In genomic region chr3:104783971-104784500, GRCm38 (mm10) we compare ENCODE assay signal across 22 mouse cellular contexts. TPM values are rescaled to one million over a fixed set of nuclear protein-coding genes. Genes with fewer than 3 reads are reported as not detected.
DNase-seq lines count a peak whose midpoint lies in the region; ATAC-seq and TF ChIP-seq lines count a peak whose summit lies in the region.
"Had no signal": no experiment of that assay in that cellular context is flagged by ENCODE, and none has a peak within 500 bp of the region (broad histone marks: within the 10 kb centered on the region; RNA-seq: fewer than 3 reads in every experiment).

No protein-coding gene starts in this region.

- H3K9me3 ChIP-seq in heart, embryonic 13.5 days = no peaks in the 10 kb centered on the region
- H3K9me3 ChIP-seq in liver, embryonic 11.5 days (ENCODE audit: control insufficient read depth, low read length) = no peaks in the 10 kb centered on the region
- H3K9me3 ChIP-seq in ES-E14 (ENCODE audit: control insufficient read depth, insufficient read depth, low read depth, low read length) = no peaks in the 10 kb centered on the region
- H3K9me3 ChIP-seq in stomach, postnatal 0 days (ENCODE audit: control insufficient read depth, low read length) = no peaks in the 10 kb centered on the region
- H3K9me3 ChIP-seq: embryonic facial prominence, embryonic 12.5 days; hindbrain, embryonic 12.5 days had no signal

- in situ Hi-C loops in ES-E14 (cut with MboI; ENCODE audit: low sequenced_read_pairs in 2 of 2, unreplicated experiment in 2 of 2) = no loop called here

- H3K4me3 ChIP-seq in heart, embryonic 13.5 days = no peak overlapping the region
- H3K4me3 ChIP-seq in liver, embryonic 11.5 days (ENCODE audit: low read depth, low read length) = no peak overlapping the region
- H3K4me3 ChIP-seq in ES-E14 (ENCODE audit: insufficient read depth in 1 of 2, low read depth in 1 of 2, low read length in 2 of 2, poor library complexity in 1 of 2, severe bottlenecking in 1 of 2) = peak overlapping the region in 1 of 2 experiments; percentile 49; a peak in 2 of 4 replicates
- H3K4me3 ChIP-seq in stomach, postnatal 0 days (ENCODE audit: low read depth, low read length) = no peak overlapping the region
- H3K4me3 ChIP-seq: embryonic facial prominence, embryonic 12.5 days; hindbrain, embryonic 12.5 days had no signal

- H3K9ac ChIP-seq in heart, embryonic 13.5 days = no peak overlapping the region
- no peak overlapping the region for H3K9ac ChIP-seq in liver, embryonic 11.5 days (ENCODE audit: low read depth, low read length)
- peak overlapping the region; percentile 20; the same call in 1 of the 2 replicates for H3K9ac ChIP-seq in ES-E14 (ENCODE audit: insufficient read depth, low read depth, low read length, poor library complexity, severe bottlenecking)
- H3K9ac ChIP-seq in stomach, postnatal 0 days (ENCODE audit: low read length) = no peak overlapping the region
- H3K9ac ChIP-seq: embryonic facial prominence, embryonic 12.5 days; hindbrain, embryonic 12.5 days; liver, postnatal 0 days had no signal

- H3K27ac ChIP-seq in heart, embryonic 13.5 days (replicated peaks) = no peak overlapping the region
- no peak overlapping the region for H3K27ac ChIP-seq in liver, embryonic 11.5 days (ENCODE audit: low read depth, low read length)
- H3K27ac ChIP-seq in ES-E14 (ENCODE audit: insufficient read depth, low read depth, low read length, poor library complexity, severe bottlenecking) = peak overlapping the region; percentile 46; the same call in 1 of the 2 replicates
- H3K27ac ChIP-seq in stomach, postnatal 0 days (replicated peaks) = no peak overlapping the region
- H3K27ac ChIP-seq: embryonic facial prominence, embryonic 12.5 days; hindbrain, embryonic 12.5 days had no signal

- H3K36me3 ChIP-seq in heart, embryonic 13.5 days = peaks cover 11% of the 10 kb centered on the region
- H3K36me3 ChIP-seq in liver, embryonic 11.5 days (ENCODE audit: control insufficient read depth, insufficient read depth, low read length) = no peaks in the 10 kb centered on the region
- peaks cover 7% of the 10 kb centered on the region for H3K36me3 ChIP-seq in ES-E14 (ENCODE audit: control insufficient read depth, insufficient read depth, low read length, poor library complexity, severe bottlenecking)
- no peaks in the 10 kb centered on the region for H3K36me3 ChIP-seq in stomach, postnatal 0 days (ENCODE audit: control insufficient read depth, insufficient read depth, low read length)
- H3K36me3 ChIP-seq: embryonic facial prominence, embryonic 12.5 days; hindbrain, embryonic 12.5 days had no signal

- peak overlapping the region; percentile 8 for H3K4me2 ChIP-seq in heart, embryonic 13.5 days
- H3K4me2 ChIP-seq in liver, embryonic 11.5 days = 0 out of 2 replicates have a peak overlapping the region, but pooled peaks have one; percentile 2
- no peak overlapping the region for H3K4me2 ChIP-seq in stomach, postnatal 0 days (replicated peaks; ENCODE audit: low read depth)
- H3K4me2 ChIP-seq: embryonic facial prominence, embryonic 12.5 days; hindbrain, embryonic 12.5 days had no signal

- no peak for ATAC-seq in heart, embryonic 13.5 days (ENCODE audit: extremely low read depth, insufficient number of reproducible peaks, low FRiP score, low TSS enrichment)
- ATAC-seq in liver, embryonic 11.5 days (replicated peaks; ENCODE audit: low FRiP score) = no peak
- no peak for ATAC-seq in stomach, postnatal 0 days (ENCODE audit: low FRiP score, low TSS enrichment)
- ATAC-seq: forebrain, embryonic 16.5 days; liver, postnatal 0 days had no signal

- TF ChIP-seq EP300 in stomach, postnatal 0 days (optimal IDR thresholded peaks at IDR 0.05) = no peak

- H3K27me3 ChIP-seq in heart, embryonic 13.5 days (replicated peaks) = peaks cover 36% of the 10 kb centered on the region
- peaks cover 50% of the 10 kb centered on the region for H3K27me3 ChIP-seq in liver, embryonic 11.5 days (replicated peaks; ENCODE audit: control insufficient read depth, insufficient read depth, low read length)
- H3K27me3 ChIP-seq in stomach, postnatal 0 days (ENCODE audit: control insufficient read depth, insufficient read depth, low read length) = no peaks in the 10 kb centered on the region

- no peak for TF ChIP-seq CTCF in stomach, postnatal 0 days (IDR thresholded peaks at IDR 0.05; ENCODE audit: low read depth)

- DNase-seq in heart, adult 9 months (ENCODE audit: low spot score in 2 of 2) = no peak
- DNase-seq in liver, embryonic 11.5 days (ENCODE audit: low spot score) = no peak
- DNase-seq in liver = no peak
- DNase-seq in CD4-positive, CD25-positive, alpha-beta regulatory T cell, adult 2 months (ENCODE audit: low read depth, low spot score) = peak; percentile 54
- no peak for DNase-seq in ES-E14 (ENCODE audit: low read depth, low spot score)
- DNase-seq in stomach, postnatal 0 days (ENCODE audit: low spot score) = no peak
- DNase-seq in yolk sac, embryonic 10.5 days (ENCODE audit: low spot score) = no peak
- DNase-seq: adrenal gland, postnatal 25 days; B cell, adult 2 months; cerebellum, adult 8-10 months; kidney, postnatal 14 days; layer of hippocampus, adult 9-11 months; liver, postnatal 0 days; spleen, adult 18-20 months had no signal

- H3K4me1 ChIP-seq in heart, embryonic 13.5 days = peaks cover 58% of the 10 kb centered on the region
- peaks cover 10% of the 10 kb centered on the region for H3K4me1 ChIP-seq in liver, embryonic 11.5 days (replicated peaks; ENCODE audit: control insufficient read depth, insufficient read depth, low read length)
- peaks cover 5 to 21% of the 10 kb centered on the region in 2 experiments; a peak in 3 of 4 replicates for H3K4me1 ChIP-seq in ES-E14 (ENCODE audit: control insufficient read depth in 2 of 2, insufficient read depth in 2 of 2, low read length in 2 of 2, poor library complexity in 1 of 2)
- H3K4me1 ChIP-seq in stomach, postnatal 0 days (replicated peaks; ENCODE audit: control insufficient read depth, insufficient read depth) = peaks cover 7% of the 10 kb centered on the region; the same call in 1 of the 2 replicates

- 42% methylated on average over 14 of the region's 14 CpGs for WGBS in heart, embryonic 13.5 days
- WGBS in liver, embryonic 11.5 days = 18% methylated on average over 14 of the region's 14 CpGs
- 57% methylated on average over 14 of the region's 14 CpGs for WGBS in stomach, postnatal 0 days

TF ChIP-seq in ES-E14, 5 proteins besides CTCF, POLR2A, EP300 and RAD21:
- no peak for TF ChIP-seq HCFC1 (IDR thresholded peaks at IDR 0.05; ENCODE audit: borderline replicate concordance, insufficient read depth, low read length)
- no peak for TF ChIP-seq ZNF384 (IDR thresholded peaks at IDR 0.05; ENCODE audit: low read depth, low read length)
- no peak for TF ChIP-seq CHD2 (IDR thresholded peaks at IDR 0.05; ENCODE audit: low read depth, low read length)
- no peak for TF ChIP-seq MAFK (IDR thresholded peaks at IDR 0.05; ENCODE audit: insufficient read depth, low read depth, low read length)
- no peak for TF ChIP-seq ZC3H11A (IDR thresholded peaks at IDR 0.05; ENCODE audit: borderline replicate concordance, low read depth, low read length)
TF ChIP-seq in ES-E14: peak in this region for 0.

RNA-seq across cellular contexts. Expression of gene Fam19a3, which starts 2.4 kb away (rescaled TPM):
- 0.96 and 1.0 TPM in 2 replicates for polyA plus RNA-seq in heart, embryonic 13.5 days (2015; fragmentation: Nextera tagmentation; extraction: Ambion mirVana)
- polyA plus RNA-seq in liver, embryonic 11.5 days (2014; fragmentation: Nextera tagmentation; extraction: Ambion mirVana) = not detected in 2 replicates
- total RNA-seq in ES-E14 (2012; rRNA removed) = 0.13 and 0.16 TPM in 2 replicates
- 0.17 TPM in 1 of 2 replicates, not detected in the other for polyA plus RNA-seq in stomach, postnatal 0 days (2015; fragmentation: Nextera tagmentation; extraction: Ambion mirVana)
- total RNA-seq: granulocyte monocyte progenitor cell, adult 5-6 weeks; megakaryocyte, adult 5-6 weeks had no signal
- polyA plus RNA-seq: liver, postnatal 0 days; midbrain, postnatal 0 days; neural tube, embryonic 11.5 days had no signal

RNA-seq across cellular contexts. Expression of gene Ppm1j, which starts 3.2 kb away (rescaled TPM):
- polyA plus RNA-seq in heart, embryonic 13.5 days (2015; fragmentation: Nextera tagmentation; extraction: Ambion mirVana) = 36.6 and 38.7 TPM in 2 replicates
- 1.8 and 1.9 TPM in 2 replicates for polyA plus RNA-seq in liver, embryonic 11.5 days (2014; fragmentation: Nextera tagmentation; extraction: Ambion mirVana)
- total RNA-seq in ES-E14 (2012; rRNA removed) = 25.7 and 49.6 TPM in 2 replicates
- polyA plus RNA-seq in stomach, postnatal 0 days (2015; fragmentation: Nextera tagmentation; extraction: Ambion mirVana) = 2.4 and 2.8 TPM in 2 replicates
- total RNA-seq: granulocyte monocyte progenitor cell, adult 5-6 weeks had no signal

RNA-seq across cellular contexts. Expression of gene Rhoc, which starts 4.1 kb away (rescaled TPM):
- 192 and 225 TPM in 2 replicates for polyA plus RNA-seq in heart, embryonic 13.5 days (2015; fragmentation: Nextera tagmentation; extraction: Ambion mirVana)
- polyA plus RNA-seq in liver, embryonic 11.5 days (2014; fragmentation: Nextera tagmentation; extraction: Ambion mirVana) = 57.3 and 64.9 TPM in 2 replicates
- total RNA-seq in ES-E14 (2012; rRNA removed) = 70.9 and 99.9 TPM in 2 replicates
- 126 and 130 TPM in 2 replicates for polyA plus RNA-seq in stomach, postnatal 0 days (2015; fragmentation: Nextera tagmentation; extraction: Ambion mirVana)
- total RNA-seq: granulocyte monocyte progenitor cell, adult 5-6 weeks had no signal

RNA-seq across cellular contexts. Expression of gene Mov10, which starts 34.3 kb away (rescaled TPM):
- 37.1 and 47.6 TPM in 2 replicates for polyA plus RNA-seq in heart, embryonic 13.5 days (2015; fragmentation: Nextera tagmentation; extraction: Ambion mirVana)
- 36.0 and 37.7 TPM in 2 replicates for polyA plus RNA-seq in liver, embryonic 11.5 days (2014; fragmentation: Nextera tagmentation; extraction: Ambion mirVana)
- total RNA-seq in ES-E14 (2012; rRNA removed) = 37.5 and 55.5 TPM in 2 replicates
- 28.1 and 30.4 TPM in 2 replicates for polyA plus RNA-seq in stomach, postnatal 0 days (2015; fragmentation: Nextera tagmentation; extraction: Ambion mirVana)
